Mouse (Mus musculus): ENCODE data around the gene Exd2. TPM values are rescaled to one million over a fixed set of nuclear protein-coding genes. Genes with fewer than 3 reads are reported as not detected.
"Not testable (repeated sequence)": the region's sequence is repeated elsewhere in the genome, so short reads cannot be mapped to it uniquely, and the experiment has no call there.

Exd2 gene
- polyA plus RNA-seq, 1 experiment from 2014 or later: 52.7 TPM

- no peaks in the 10 kb centered on the region for H3K27me3 ChIP-seq
- no peak for ATAC-seq (ENCODE audit: low FRiP score)
- 89% methylated on average over 1 of the region's 1 CpGs for WGBS
Observed at GRCm38 (mm10) chr12:80453506-80453905, 9.4 kb upstream of the Exd2 start.

GRCm38 (mm10) chr12:80458033-80458432, 4.9 kb upstream of the Exd2 start:
- Histone ChIP-seq H3K36me3 (replicated peaks) (no peaks in the 10 kb centered on the region), H3K27me3 (peaks cover 4% of the 10 kb centered on the region; the same call in 1 of the 2 replicates), H3K4me3 (replicated peaks) (no peak overlapping the region), H3K9me3 (no peaks in the 10 kb centered on the region), H3K27ac (no peak overlapping the region), H3K9ac (no peak overlapping the region), H3K4me1 (no peaks in the 10 kb centered on the region), H3K4me2 (no peak overlapping the region)
- 60% methylated on average over 5 of the region's 5 CpGs for WGBS
- ATAC-seq (ENCODE audit: low FRiP score): no peak

More at GRCm38 (mm10) chr12:80453506-80453905, 9.4 kb upstream of the Exd2 start:
- Histone ChIP-seq H3K9me3 (no peaks in the 10 kb centered on the region), H3K9ac (no peak overlapping the region), H3K4me2 (no peak overlapping the region), H3K36me3 (replicated peaks) (no peaks in the 10 kb centered on the region), H3K27ac (no peak overlapping the region), H3K4me3 (replicated peaks) (no peak overlapping the region), H3K4me1 (no peaks in the 10 kb centered on the region)

GRCm38 (mm10) chr12:80462292-80462896, 501 bp upstream of the Exd2 start:
- peak; percentile 27; the same call in 1 of the 2 replicates for ATAC-seq (ENCODE audit: low FRiP score)
- WGBS: 8% methylated on average over 10 of the region's 10 CpGs
- peak overlapping the region; percentile 79; the same call in 1 of the 2 replicates for H3K9ac ChIP-seq
- peak overlapping the region; percentile 76 for H3K4me2 ChIP-seq
- H3K4me3 ChIP-seq (replicated peaks): peak overlapping the region; percentile 86
- not testable (repeated sequence) for H3K9me3 ChIP-seq; H3K36me3 ChIP-seq (replicated peaks); H3K27me3 ChIP-seq; H3K4me1 ChIP-seq
- 0 out of 2 replicates have a peak overlapping the region, but pooled peaks have one; percentile 80 for H3K27ac ChIP-seq

- H3K9ac ChIP-seq: peak overlapping the region; percentile 79
- ATAC-seq (ENCODE audit: low FRiP score): no peak
- H3K4me1 ChIP-seq: peaks cover 8% of the 10 kb centered on the region
- WGBS: 5% methylated on average over 17 of the region's 17 CpGs
- H3K4me3 ChIP-seq (replicated peaks): peak overlapping the region; percentile 86
- H3K27ac ChIP-seq: peak overlapping the region; percentile 80; the same call in 1 of the 2 replicates
- no peaks in the 10 kb centered on the region for H3K9me3 ChIP-seq
- H3K27me3 ChIP-seq: peaks cover 4% of the 10 kb centered on the region; the same call in 1 of the 2 replicates
- no peaks in the 10 kb centered on the region for H3K36me3 ChIP-seq (replicated peaks)
- H3K4me2 ChIP-seq: peak overlapping the region; percentile 76
Observed at GRCm38 (mm10) chr12:80463666-80464269, 873 bp downstream of the Exd2 start.

GRCm38 (mm10) chr12:80470206-80470605, 7.3 kb downstream of the Exd2 start:
- no peak overlapping the region for H3K4me3 ChIP-seq (replicated peaks)
- H3K4me1 ChIP-seq: no peaks in the 10 kb centered on the region
- no peak overlapping the region for H3K4me2 ChIP-seq
- no peak overlapping the region for H3K9ac ChIP-seq
- ATAC-seq (ENCODE audit: low FRiP score): no peak
- H3K36me3 ChIP-seq (replicated peaks): no peaks in the 10 kb centered on the region
- H3K27me3 ChIP-seq: no peaks in the 10 kb centered on the region
- WGBS: 92% methylated on average over 2 of the region's 2 CpGs
- no peak overlapping the region for H3K27ac ChIP-seq
- no peaks in the 10 kb centered on the region for H3K9me3 ChIP-seq

- no peak overlapping the region for H3K4me2 ChIP-seq
- H3K27me3 ChIP-seq: no peaks in the 10 kb centered on the region
- no peak overlapping the region for H3K9ac ChIP-seq
- no peak overlapping the region for H3K4me3 ChIP-seq (replicated peaks)
- H3K36me3 ChIP-seq (replicated peaks): no peaks in the 10 kb centered on the region; the same call in 1 of the 2 replicates
- H3K9me3 ChIP-seq: no peaks in the 10 kb centered on the region
- H3K4me1 ChIP-seq: no peaks in the 10 kb centered on the region
- ATAC-seq (ENCODE audit: low FRiP score): no peak
- WGBS: 93% methylated on average over 4 of the region's 4 CpGs
- no peak overlapping the region for H3K27ac ChIP-seq
Observed at GRCm38 (mm10) chr12:80471926-80472325, 9.0 kb downstream of the Exd2 start.

GRCm38 (mm10) chr12:80473731-80474130, 10.8 kb downstream of the Exd2 start:
- WGBS: 87% methylated on average over 3 of the region's 3 CpGs
- no peaks in the 10 kb centered on the region for H3K9me3 ChIP-seq
- H3K36me3 ChIP-seq (replicated peaks): peaks cover under 1% of the 10 kb centered on the region; the same call in 1 of the 2 replicates
- no peak overlapping the region for H3K4me2 ChIP-seq
- no peak for ATAC-seq (ENCODE audit: low FRiP score)
- H3K27ac ChIP-seq: no peak overlapping the region
- no peak overlapping the region for H3K4me3 ChIP-seq (replicated peaks)
- no peak overlapping the region for H3K9ac ChIP-seq
- no peaks in the 10 kb centered on the region for H3K4me1 ChIP-seq
- H3K27me3 ChIP-seq: no peaks in the 10 kb centered on the region

- Histone ChIP-seq H3K9me3 (no peaks in the 10 kb centered on the region), H3K4me2 (no peak overlapping the region), H3K27ac (no peak overlapping the region), H3K4me1 (no peaks in the 10 kb centered on the region), H3K4me3 (replicated peaks) (no peak overlapping the region), H3K9ac (no peak overlapping the region), H3K36me3 (replicated peaks) (peaks cover 41% of the 10 kb centered on the region), H3K27me3 (no peaks in the 10 kb centered on the region)
- no peak for ATAC-seq (ENCODE audit: low FRiP score)
- 91% methylated on average over 3 of the region's 3 CpGs for WGBS
Observed at GRCm38 (mm10) chr12:80479986-80480385, 17.1 kb downstream of the Exd2 start.

GRCm38 (mm10) chr12:80483397-80483796, 20.5 kb downstream of the Exd2 start:
- Histone ChIP-seq H3K27ac (no peak overlapping the region), H3K9me3 (no peaks in the 10 kb centered on the region), H3K4me1 (no peaks in the 10 kb centered on the region), H3K36me3 (replicated peaks) (peaks cover 58% of the 10 kb centered on the region), H3K9ac (no peak overlapping the region), H3K4me2 (no peak overlapping the region), H3K27me3 (no peaks in the 10 kb centered on the region), H3K4me3 (replicated peaks) (no peak overlapping the region)
- ATAC-seq (ENCODE audit: low FRiP score): no peak
- WGBS: 62% methylated on average over 3 of the region's 3 CpGs

GRCm38 (mm10) chr12:80493311-80493710, 30.4 kb downstream of the Exd2 start:
- H3K27me3 ChIP-seq: no peaks in the 10 kb centered on the region
- H3K4me1 ChIP-seq: no peaks in the 10 kb centered on the region
- no peaks in the 10 kb centered on the region for H3K9me3 ChIP-seq
- WGBS: 94% methylated on average over 5 of the region's 5 CpGs
- H3K4me3 ChIP-seq (replicated peaks): no peak overlapping the region
- H3K9ac ChIP-seq: no peak overlapping the region
- H3K27ac ChIP-seq: no peak overlapping the region
- no peak overlapping the region for H3K4me2 ChIP-seq
- ATAC-seq (ENCODE audit: low FRiP score): no peak
- peaks cover 49% of the 10 kb centered on the region for H3K36me3 ChIP-seq (replicated peaks)

GRCm38 (mm10) chr12:80495691-80496090, 32.8 kb downstream of the Exd2 start:
- ATAC-seq (ENCODE audit: low FRiP score): no peak
- Histone ChIP-seq H3K4me3 (replicated peaks) (no peak overlapping the region), H3K27me3 (no peaks in the 10 kb centered on the region), H3K9me3 (no peaks in the 10 kb centered on the region), H3K36me3 (replicated peaks) (peaks cover 30% of the 10 kb centered on the region), H3K9ac (no peak overlapping the region), H3K4me2 (no peak overlapping the region), H3K27ac (no peak overlapping the region), H3K4me1 (no peaks in the 10 kb centered on the region)
- 84% methylated on average over 1 of the region's 1 CpGs for WGBS

GRCm38 (mm10) chr12:80498356-80498755, 35.5 kb downstream of the Exd2 start:
- H3K9ac ChIP-seq: no peak overlapping the region
- H3K27me3 ChIP-seq: no peaks in the 10 kb centered on the region
- no peak overlapping the region for H3K27ac ChIP-seq
- no peak overlapping the region for H3K4me2 ChIP-seq
- ATAC-seq (ENCODE audit: low FRiP score): no peak
- no peaks in the 10 kb centered on the region for H3K4me1 ChIP-seq
- no peaks in the 10 kb centered on the region for H3K9me3 ChIP-seq
- H3K4me3 ChIP-seq (replicated peaks): no peak overlapping the region
- H3K36me3 ChIP-seq (replicated peaks): peaks cover 7% of the 10 kb centered on the region
- WGBS: 62% methylated on average over 4 of the region's 4 CpGs

GRCm38 (mm10) chr12:80500506-80500905, 37.6 kb downstream of the Exd2 start:
- H3K27me3 ChIP-seq: no peaks in the 10 kb centered on the region
- no peak overlapping the region for H3K27ac ChIP-seq
- H3K4me2 ChIP-seq: no peak overlapping the region
- no peaks in the 10 kb centered on the region for H3K4me1 ChIP-seq
- no peak overlapping the region for H3K9ac ChIP-seq
- H3K9me3 ChIP-seq: no peaks in the 10 kb centered on the region
- 46% methylated on average over 1 of the region's 1 CpGs for WGBS
- H3K36me3 ChIP-seq (replicated peaks): peaks cover 3% of the 10 kb centered on the region
- H3K4me3 ChIP-seq (replicated peaks): no peak overlapping the region
- ATAC-seq (ENCODE audit: low FRiP score): no peak

All from forebrain, embryonic 12.5 days (tissue).